Mouse (Mus musculus) adrenal gland, postnatal 36 days (tissue): ENCODE measurements around the gene Vezt. TPM values are rescaled to one million over a fixed set of nuclear protein-coding genes. Genes with fewer than 3 reads are reported as not detected.

Source experiments
- DNase-seq, 2 experiments: peaks; one replicate each; pipeline ENCODE4 v3.0.0; 2021; ENCODE audit warnings: mixed read lengths in 1 of 2
- microRNA-seq: library from miRNA; unstranded; fragments of <30 nt; microRNA quantifications from one replicate; pipeline ENCODE4 v1.2.0, GENCODE M21; 2021
- total RNA-seq, 2 experiments: library from RNA; stranded (reverse); gene quantifications; 2 replicates each; pipeline ENCODE4 v1.2.3; 2021

Vezt gene
- total RNA-seq, 2 experiments from 2014 or later: 18.0 to 22.8 TPM

DNA sequence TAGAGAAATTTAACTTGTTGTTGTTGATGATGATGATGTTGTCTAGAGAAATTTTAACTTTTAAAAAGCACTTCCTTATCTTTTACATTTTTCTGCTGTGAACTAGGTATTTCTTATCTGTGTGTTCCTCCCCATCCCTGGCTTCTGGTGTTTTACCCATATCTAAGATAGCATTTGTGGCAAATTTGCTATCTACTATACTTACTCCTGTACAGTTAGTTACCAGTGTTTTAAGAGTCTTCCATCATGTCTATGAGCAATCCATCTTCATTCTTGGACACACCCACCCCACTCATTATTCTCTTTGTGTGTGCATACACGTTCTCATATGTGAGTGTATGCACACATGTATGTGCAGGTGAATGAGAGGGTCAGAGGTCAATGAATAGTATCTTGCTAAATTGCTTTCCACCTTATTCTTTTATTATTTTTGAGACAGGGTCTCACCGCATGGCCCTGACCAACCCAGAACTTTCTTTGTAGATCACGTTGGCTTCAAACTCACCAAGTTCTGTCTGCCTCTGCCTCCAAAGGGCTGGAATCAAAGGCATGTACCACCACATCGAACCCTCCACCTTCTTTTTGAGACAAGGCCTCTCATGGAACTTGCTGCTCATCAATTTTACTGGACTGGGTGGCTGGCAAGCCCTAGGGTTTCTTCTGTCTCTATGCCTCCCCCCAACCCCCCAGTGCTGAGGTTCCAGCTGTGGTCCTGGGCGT is 123.3 kb downstream of the Vezt start:
- no peak for DNase-seq

DNA sequence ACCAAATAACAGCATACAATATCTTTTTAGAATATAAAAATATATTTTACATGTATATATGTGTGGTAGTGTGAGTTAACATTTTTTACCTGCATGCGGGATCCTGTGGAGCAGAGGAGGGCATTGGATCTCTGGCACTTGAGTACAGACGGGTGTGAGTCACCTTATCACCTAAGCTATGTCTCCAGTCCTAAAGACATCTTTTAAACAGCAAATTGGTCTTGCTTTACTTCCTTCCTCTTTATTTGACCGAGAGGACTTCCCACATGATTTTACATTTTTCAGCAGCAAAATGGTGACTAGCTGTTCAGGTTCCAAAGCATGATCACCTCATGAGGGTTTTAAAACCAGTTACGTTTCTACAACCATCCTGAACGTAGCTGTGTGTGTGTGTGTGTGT is 124.3 kb downstream of the Vezt start:
- no peak for DNase-seq

DNA sequence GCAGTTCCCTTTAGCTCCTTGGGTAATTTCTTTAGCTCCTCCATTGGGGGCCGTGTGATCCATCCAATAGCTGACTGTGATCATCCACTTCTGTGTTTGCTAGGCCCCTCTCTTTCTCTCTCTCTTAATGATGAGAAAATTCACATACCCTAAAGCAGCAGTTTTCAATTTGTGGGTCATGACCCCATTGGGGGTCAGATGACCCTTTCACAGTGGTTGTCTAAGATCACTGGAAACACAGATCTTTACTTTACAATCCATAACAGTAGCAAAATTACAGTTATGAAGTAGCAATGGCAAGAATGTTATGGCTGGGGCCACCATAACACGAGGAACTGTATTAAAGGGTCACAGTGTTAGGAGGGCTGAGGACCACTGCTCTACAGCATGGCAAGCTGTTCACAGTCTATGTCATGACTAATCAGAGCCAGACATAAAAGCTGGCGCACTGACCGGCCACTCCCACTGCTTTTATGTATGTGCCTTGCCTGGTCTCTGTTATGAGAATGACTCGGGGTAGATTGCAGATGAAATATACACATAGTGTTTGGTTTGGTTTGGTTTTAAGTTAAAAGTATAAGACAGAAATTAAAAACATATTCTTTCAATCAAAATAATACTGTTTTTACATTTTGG is 125.7 kb downstream of the Vezt start:
- no peak for DNase-seq

DNA sequence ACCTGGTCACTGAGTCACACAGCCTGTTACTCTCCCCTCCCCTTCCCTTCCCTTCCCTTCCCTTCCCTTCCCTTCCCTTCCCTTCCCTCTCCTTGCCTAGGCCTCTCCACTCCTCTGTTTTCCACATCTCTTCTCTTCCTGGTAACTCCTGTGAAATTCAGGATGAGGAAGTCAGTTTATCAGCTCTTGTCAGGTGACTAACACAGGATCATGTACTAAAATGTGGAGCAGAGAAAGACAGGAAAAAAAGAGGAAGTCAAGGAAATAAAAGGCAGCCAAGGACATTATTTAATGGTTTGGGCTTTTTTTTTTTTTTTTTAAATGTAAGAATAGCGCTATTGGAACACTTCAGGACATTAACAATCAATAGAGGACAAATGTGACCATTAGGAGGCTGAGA is 126.6 kb downstream of the Vezt start:
- no peak for DNase-seq

DNA sequence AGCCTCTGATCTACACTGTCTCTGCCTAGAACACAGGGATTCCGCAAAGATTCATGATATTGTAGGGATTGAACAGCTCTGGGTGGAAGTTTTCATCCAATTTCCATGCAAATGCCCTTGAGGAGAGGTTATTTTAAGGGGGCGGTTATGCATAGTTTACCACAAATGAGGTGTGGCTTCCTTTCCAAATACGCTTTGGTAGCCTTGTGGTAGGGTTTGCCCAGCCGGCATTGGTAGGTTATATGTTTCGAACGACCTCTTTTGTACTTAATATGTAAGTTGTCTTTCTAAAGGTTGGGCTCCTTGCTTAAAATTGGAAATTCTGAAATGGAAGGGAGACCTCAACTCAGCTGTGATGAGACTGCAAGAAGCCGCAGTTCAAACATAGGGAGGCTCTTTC is 127.1 kb downstream of the Vezt start:
- DNase-seq: no peak

DNA sequence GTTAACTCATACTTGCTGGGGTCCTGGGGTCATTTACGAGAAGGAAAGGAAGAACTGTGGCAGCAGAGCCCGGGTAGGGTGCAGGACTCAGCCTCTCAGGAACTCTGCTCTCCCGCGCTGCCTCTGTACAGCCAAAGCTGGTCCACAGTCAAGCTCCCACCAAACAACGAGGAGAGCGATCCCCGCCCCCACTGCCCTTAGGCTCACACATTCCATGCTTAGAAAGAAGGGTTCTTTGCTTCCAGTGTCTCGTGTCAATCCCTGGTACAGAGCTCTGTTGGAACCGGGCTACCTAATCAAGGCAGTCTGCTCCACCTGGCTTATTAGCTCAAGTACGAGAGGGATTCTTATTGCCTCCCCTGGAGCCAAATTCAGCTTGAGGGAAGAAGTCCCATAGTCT is 128.2 kb downstream of the Vezt start:
- no peak for DNase-seq

DNA sequence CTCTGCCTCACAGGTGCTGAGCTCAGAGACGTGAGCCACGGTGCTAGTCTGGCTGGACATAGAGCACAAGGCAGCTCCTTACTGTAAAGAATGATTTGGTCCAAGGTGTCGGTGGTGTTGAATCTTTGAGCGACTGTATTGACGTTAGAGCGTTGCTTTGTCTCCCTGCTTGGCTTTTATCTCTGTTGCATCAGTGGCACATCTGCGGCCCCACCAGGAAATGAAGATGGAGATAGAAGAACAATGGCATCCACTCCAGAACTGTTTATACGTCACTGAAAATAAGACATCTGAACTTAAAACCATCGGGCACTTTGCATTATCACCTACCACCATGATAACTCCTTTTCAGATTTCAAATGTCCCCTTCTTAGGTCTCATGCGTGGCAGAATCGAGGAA is 135.7 kb downstream of the Vezt start:
- no peak for DNase-seq

DNA sequence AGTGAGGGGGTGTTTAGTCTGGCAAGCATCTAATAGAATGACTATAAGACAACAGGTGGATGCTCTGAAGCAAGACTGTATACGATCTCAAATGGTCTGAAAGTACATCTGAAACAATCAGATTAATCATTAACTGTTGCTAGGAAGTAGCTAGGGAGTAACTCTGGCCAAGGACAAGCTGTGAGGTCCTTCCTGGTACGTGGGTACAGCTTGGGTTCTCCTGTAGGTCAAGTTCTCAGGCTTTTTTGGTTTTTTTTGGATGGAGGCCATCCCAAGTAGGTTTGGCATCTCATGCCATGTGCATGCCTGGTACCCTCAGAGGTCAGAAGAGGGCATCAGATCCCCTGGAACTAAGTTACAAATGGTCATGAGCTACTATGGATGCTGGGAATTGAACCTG is 136.3 kb downstream of the Vezt start:
- DNase-seq: no peak

DNA sequence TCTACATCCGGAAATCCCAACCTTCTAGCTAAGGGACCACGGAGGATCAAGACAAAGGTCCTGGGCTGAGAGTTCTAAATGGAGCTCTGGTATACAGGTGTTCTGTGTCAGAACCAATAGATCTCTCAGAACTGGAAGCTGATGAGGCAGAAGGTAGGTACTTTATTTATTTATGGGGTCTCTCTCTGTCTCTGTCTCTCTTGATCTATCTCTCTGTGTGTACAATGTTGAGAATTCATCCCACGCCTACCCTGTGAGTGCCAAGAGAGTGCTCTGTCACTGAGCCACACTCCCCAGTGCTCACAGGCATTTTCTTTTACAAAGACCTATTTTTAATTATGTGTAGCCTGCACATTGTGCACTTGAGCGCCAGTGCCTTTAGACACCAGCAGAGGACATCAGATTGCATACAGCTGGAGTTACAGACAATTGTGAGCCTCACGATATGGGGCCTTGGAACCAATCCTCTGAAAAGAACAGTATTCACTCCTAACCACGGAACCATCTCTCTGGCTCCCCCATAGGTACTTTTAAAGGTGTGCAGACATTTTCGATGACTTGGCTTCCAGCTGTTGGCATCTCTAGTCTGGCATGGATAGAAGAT is 138.5 kb downstream of the Vezt start, which contains the start of gene Metap2:
TSS of gene Metap2 (minus strand) at position 51 of the 604 bp plus-strand sequence.
- DNase-seq: no peak

DNA sequence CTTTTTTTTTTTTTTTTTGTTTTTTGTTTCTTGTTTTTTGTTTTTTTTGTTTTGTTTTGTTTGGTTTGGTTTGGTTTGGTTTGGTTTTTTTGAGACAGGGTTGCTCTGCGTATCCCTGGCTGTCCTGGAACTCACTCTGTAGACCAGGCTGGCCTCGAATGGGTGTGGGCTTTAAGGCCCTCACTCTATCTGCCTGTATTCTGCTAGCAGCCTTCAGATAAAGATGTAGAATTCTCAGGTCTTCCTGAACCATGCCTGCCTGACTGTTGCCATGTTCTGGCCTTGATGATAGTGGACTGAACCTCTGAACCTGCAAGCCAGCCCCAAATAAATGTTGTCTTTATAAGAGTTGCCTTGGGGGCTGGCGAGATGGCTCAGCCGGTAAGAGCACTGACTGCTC is 143.1 kb downstream of the Vezt start:
- DNase-seq: no peak

DNA sequence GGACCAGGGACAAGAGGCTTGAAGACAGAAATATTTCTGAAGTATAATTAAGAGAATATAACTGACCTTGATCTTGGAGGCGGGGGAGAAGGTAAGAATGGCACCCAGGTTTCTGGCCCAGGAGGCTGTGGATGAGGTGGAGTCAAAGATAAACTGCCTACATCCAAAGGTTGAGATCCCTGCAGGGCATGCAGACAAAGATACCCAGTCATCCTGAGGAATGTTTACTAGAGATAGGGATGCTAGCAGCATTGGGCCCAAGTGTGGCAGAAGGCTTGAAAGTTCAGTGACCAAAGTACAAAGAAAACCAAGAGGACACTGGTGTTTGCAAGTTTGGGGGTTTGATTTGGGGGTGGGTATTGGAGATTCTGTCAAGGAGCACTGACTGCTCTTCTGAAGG is 144.6 kb downstream of the Vezt start:
- DNase-seq: no peak

DNA sequence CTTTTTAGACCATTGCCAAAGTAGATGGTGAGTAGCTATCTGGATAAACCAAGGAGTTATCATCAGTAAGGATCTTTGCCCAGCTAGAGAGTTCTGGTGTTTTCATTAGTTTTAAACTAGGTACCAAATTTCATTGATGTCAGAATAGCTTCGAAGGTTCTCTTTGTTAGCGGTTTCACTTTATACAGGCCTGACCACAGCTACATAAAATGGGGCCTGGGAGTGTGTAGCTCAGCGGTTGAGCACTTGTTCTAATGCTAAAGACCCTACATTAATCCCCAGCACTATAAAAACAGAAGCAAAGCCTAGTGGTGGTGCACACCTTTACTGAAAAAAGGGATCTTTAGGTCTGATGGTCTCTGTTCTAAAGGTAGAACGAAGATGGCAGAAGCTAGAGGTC is 145.1 kb downstream of the Vezt start:
- DNase-seq: no peak

DNA sequence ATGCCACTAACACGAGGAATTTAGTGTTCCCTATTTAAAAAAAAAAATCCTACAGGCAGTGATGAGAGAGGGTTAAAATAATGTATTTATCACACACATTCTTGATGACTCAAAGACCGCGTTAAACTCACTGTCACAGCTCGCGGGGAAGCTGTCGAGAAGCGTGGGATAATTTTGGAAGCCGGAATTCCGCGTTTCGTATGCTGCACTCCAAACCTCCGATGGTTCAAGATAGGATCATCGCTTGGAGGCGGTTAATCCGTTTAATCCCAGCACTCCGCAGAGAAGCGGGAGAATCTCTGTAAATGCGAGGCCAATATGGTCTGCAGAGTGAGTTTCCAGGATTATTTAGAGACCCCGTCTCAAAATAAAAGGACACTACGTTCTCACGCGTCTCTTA is 145.6 kb downstream of the Vezt start:
- DNase-seq: no peak

DNA sequence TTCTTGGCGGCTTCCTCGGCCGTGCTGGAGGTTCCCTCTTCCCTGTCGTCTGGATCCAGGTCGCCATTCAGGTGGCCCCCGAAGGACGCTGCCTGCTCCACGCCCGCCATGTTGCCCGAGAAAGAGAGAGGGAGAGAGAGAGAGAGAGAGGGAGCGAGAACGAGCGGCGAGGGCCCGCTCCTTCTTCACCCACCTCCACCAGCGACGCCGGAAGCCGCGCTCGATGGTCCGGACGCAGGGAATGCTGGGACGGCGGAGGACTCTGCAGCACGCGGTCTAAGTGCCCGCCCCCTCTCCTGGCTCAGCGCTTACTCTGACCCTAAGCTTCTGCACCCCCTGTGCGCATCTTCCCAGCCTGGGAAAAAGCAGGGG is 146.1 kb downstream of the Vezt start:
- DNase-seq: peak; percentile 94 to 95

Small RNAs within 50 kb of the gene (microRNA-seq; reads per million reads assigned to microRNA genes)
- 59.7 reads per million, percentile 45 among the genes with 10 or more reads in this experiment for gene Mir331

Other genes starting within 250 kb of the Vezt start
- not detected for gene Usp44, start 204.3 kb downstream of the Vezt start, total RNA-seq
- 100 to 1,000 TPM; 181 to 185 TPM for gene Metap2, start 138.7 kb downstream of the Vezt start, total RNA-seq
- 1 to 10 TPM; 5.1 to 5.8 TPM for gene Fgd6, start 184 bp upstream of the Vezt start, total RNA-seq
- gene Nr2c1, start 112.2 kb upstream of the Vezt start, total RNA-seq: 10 to 100 TPM; 11.8 to 15.8 TPM
- 100 to 1,000 TPM; 329 to 348 TPM for gene Ndufa12, start 162.9 kb upstream of the Vezt start, total RNA-seq